Mouse (Mus musculus): Measurements from ENCODE around the gene Slc25a31. TPM values are rescaled to one million over a fixed set of nuclear protein-coding genes. Genes with fewer than 3 reads are reported as not detected.

Slc25a31 gene
- polyA plus RNA-seq, 1 experiment from 2014 or later = 0.17 TPM

DNA sequence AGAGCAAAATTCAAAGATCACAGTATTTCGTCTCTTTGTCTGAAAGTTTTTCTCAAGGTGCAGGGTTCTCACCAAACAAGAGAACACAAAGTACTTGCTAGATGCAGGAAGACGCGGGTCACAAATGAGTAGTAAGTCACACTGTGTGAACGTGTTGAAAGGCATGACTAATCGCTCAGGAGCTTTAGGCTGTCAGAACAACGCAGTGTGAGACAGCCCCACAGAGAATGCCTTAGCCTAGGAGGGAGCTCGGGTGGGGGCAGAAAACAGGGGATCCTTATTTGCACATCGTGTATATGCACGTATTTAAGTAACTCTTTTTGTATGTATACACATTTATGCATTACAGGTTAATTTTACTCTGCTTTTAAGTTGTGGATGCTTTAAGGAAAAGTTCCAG lies 21.8 kb upstream of the Slc25a31 start:
- no peaks in the 10 kb centered on the region for H3K27me3 ChIP-seq
- H3K4me3 ChIP-seq = no peak overlapping the region
- ATAC-seq (ENCODE audit: low FRiP score, low read depth) = peak; percentile 80
- no peaks in the 10 kb centered on the region for H3K9me3 ChIP-seq
- H3K4me1 ChIP-seq = peaks cover 40% of the 10 kb centered on the region
- H3K36me3 ChIP-seq = no peaks in the 10 kb centered on the region
- peak overlapping the region; percentile 42; the same call in 1 of the 2 replicates for H3K27ac ChIP-seq (replicated peaks)
- no peak overlapping the region for H3K9ac ChIP-seq (replicated peaks)
- 16% methylated on average over 9 of the region's 9 CpGs for WGBS
- peak overlapping the region; percentile 32 for H3K4me2 ChIP-seq (replicated peaks)

DNA sequence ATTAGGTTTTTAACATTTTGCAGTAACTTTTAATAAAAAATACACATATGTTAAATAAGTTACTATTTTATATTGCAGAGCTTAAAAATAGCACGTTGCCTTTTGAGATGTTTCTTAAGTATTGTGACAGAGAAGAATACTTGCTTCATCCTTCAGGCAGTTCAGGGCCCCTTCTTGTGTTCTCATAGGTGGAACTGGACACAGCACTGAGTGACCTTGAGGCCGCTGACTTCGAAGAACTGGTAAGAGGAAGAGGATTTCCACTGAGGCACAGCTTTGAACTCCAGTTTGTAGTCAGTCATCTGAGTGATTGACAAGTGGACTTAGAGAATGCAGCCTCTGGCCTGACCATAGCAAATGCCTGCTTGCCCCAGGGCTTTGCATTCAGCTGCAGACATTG lies 21.1 kb upstream of the Slc25a31 start:
- Histone ChIP-seq H3K36me3 (no peaks in the 10 kb centered on the region), H3K9ac (replicated peaks) (no peak overlapping the region), H3K27ac (replicated peaks) (peak overlapping the region; percentile 40; the same call in 1 of the 2 replicates), H3K4me1 (peaks cover 33% of the 10 kb centered on the region), H3K9me3 (no peaks in the 10 kb centered on the region), H3K4me3 (no peak overlapping the region), H3K27me3 (no peaks in the 10 kb centered on the region), H3K4me2 (replicated peaks) (no peak overlapping the region)
- 27% methylated on average over 3 of the region's 3 CpGs for WGBS
- ATAC-seq (ENCODE audit: low FRiP score, low read depth) = no peak

DNA sequence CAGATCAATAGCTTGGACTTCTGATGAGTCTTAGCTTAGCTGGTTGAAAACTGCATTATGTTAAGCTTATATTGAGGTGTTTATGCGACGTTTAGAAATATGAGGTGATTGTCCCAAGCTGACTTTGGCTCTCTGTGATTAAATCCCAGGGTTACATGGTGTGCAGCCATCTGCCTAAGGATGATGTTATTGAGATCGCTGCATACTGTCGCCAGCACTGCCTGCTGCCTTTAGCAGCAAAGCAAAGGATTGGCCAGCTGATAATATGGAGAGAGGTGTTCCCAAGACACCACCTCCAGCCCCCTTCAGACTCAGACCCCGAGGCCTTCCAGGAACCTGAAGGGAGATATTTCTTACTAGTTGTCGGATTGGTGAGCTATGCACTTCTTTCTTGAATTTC lies 17.1 kb upstream of the Slc25a31 start:
- ATAC-seq (ENCODE audit: low FRiP score, low read depth) = no peak
- no peak overlapping the region for H3K9ac ChIP-seq (replicated peaks)
- H3K27ac ChIP-seq (replicated peaks) = no peak overlapping the region
- H3K36me3 ChIP-seq = 0 out of 2 replicates have a peak, but pooled peaks cover 8% of the 10 kb centered on the region
- no peak overlapping the region for H3K4me2 ChIP-seq (replicated peaks)
- no peaks in the 10 kb centered on the region for H3K9me3 ChIP-seq
- peaks cover 14% of the 10 kb centered on the region for H3K4me1 ChIP-seq
- no peaks in the 10 kb centered on the region for H3K27me3 ChIP-seq
- 65% methylated on average over 6 of the region's 6 CpGs for WGBS
- H3K4me3 ChIP-seq = no peak overlapping the region

DNA sequence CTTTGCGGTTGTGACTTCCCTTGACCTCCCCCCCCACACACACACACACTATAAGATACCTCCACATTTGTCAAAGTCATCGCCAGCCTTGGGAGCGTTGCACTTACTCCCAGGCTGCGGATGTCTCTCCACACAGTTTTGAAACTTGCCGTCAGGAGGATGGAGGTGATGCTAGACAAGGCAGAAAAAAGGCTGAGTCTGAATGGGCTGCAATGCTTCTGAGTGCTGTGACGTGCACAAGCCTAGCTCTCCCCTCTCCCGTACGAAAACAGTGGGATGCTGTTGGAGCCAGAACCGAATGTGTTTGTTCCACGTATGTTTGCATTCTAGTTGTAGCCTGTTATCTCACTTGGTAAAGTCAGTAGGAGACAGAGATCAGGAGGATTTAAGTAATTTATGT lies 15.2 kb upstream of the Slc25a31 start:
- Histone ChIP-seq H3K27ac (replicated peaks) (no peak overlapping the region), H3K27me3 (no peaks in the 10 kb centered on the region), H3K36me3 (0 out of 2 replicates have a peak, but pooled peaks cover 12% of the 10 kb centered on the region), H3K4me2 (replicated peaks) (no peak overlapping the region), H3K4me3 (no peak overlapping the region), H3K4me1 (no peaks in the 10 kb centered on the region), H3K9ac (replicated peaks) (no peak overlapping the region), H3K9me3 (no peaks in the 10 kb centered on the region)
- 76% methylated on average over 10 of the region's 10 CpGs for WGBS
- no peak for ATAC-seq (ENCODE audit: low FRiP score, low read depth)

DNA sequence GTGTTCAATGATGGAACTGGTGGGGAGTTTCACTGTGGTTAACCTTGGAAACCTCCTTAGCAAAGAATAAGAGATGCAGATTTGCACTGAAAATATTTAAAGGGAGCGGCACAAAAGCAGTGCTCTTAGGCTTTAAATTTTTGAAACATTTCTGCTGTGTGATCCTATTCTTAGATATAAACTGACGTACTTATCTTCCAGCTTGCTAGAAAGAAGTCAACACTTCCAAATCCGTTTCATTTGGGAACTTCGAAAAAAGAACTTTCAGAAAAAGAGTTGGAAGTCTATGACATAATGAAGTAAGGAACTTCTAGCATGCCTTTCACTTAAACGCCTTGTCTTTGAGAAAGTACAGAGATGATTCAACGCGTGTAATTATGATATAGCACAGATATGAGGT lies 14.7 kb upstream of the Slc25a31 start:
- ATAC-seq (ENCODE audit: low FRiP score, low read depth) = no peak
- WGBS = 90% methylated on average over 7 of the region's 7 CpGs
- no peaks in the 10 kb centered on the region for H3K27me3 ChIP-seq

DNA sequence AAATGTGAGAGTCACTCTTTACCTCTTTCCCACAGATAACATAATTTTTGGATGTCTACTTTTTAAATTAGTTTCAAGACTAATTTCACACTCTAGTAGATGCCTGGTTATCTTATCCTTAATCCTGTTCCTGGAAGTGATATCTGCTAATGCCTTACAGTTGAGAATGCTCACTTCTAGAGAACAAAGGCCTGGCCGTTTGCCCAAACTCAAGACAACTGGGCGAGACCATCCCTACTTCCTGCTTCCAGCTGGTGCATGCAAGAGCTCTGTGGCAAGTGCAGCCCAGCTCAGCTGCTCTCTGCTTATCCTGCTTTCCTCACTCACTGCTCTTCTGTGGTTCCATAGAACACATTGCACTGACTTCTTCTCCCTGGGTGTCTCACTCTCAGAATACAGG lies 14.2 kb upstream of the Slc25a31 start:
- 0 out of 2 replicates have a peak, but pooled peaks cover 17% of the 10 kb centered on the region for H3K36me3 ChIP-seq
- no peaks in the 10 kb centered on the region for H3K9me3 ChIP-seq
- no peak overlapping the region for H3K4me3 ChIP-seq
- no peak overlapping the region for H3K9ac ChIP-seq (replicated peaks)
- no peak overlapping the region for H3K4me2 ChIP-seq (replicated peaks)
- ATAC-seq (ENCODE audit: low FRiP score, low read depth) = no peak
- no peak overlapping the region for H3K27ac ChIP-seq (replicated peaks)
- H3K4me1 ChIP-seq = no peaks in the 10 kb centered on the region
- WGBS = 69% methylated on average over 2 of the region's 2 CpGs
- H3K27me3 ChIP-seq = no peaks in the 10 kb centered on the region

More for the DNA sequence above, 14.7 kb upstream of the Slc25a31 start:
- H3K27ac ChIP-seq (replicated peaks) = no peak overlapping the region
- 0 out of 2 replicates have a peak, but pooled peaks cover 17% of the 10 kb centered on the region for H3K36me3 ChIP-seq
- H3K4me1 ChIP-seq = no peaks in the 10 kb centered on the region
- H3K9me3 ChIP-seq = no peaks in the 10 kb centered on the region
- H3K4me3 ChIP-seq = no peak overlapping the region
- H3K4me2 ChIP-seq (replicated peaks) = no peak overlapping the region
- no peak overlapping the region for H3K9ac ChIP-seq (replicated peaks)

DNA sequence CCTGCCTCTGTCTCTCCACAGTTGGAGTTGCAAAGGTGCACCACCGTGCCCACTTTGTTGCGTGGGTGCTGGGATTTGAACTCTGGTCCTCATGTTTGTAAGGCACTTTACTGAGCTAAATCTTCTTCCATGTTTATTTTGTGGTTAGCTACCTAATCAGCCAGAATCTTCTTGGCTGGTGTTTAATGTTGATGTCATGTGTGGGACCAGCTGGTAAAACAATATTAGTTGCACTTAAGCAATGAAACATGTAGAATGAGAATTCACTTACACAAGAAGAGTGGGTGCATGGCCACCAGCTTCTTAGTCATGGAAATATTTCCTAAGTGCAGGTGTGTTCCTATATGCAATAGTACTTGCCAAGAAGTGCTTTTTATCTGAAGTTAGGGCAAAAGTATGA lies 13.5 kb upstream of the Slc25a31 start:
- Histone ChIP-seq H3K4me2 (replicated peaks) (no peak overlapping the region), H3K36me3 (peaks cover 17% of the 10 kb centered on the region; the same call in 1 of the 2 replicates), H3K4me3 (no peak overlapping the region), H3K4me1 (no peaks in the 10 kb centered on the region), H3K27me3 (no peaks in the 10 kb centered on the region), H3K27ac (replicated peaks) (no peak overlapping the region), H3K9ac (replicated peaks) (no peak overlapping the region), H3K9me3 (no peaks in the 10 kb centered on the region)
- ATAC-seq (ENCODE audit: low FRiP score, low read depth) = no peak
- 87% methylated on average over 2 of the region's 2 CpGs for WGBS

DNA sequence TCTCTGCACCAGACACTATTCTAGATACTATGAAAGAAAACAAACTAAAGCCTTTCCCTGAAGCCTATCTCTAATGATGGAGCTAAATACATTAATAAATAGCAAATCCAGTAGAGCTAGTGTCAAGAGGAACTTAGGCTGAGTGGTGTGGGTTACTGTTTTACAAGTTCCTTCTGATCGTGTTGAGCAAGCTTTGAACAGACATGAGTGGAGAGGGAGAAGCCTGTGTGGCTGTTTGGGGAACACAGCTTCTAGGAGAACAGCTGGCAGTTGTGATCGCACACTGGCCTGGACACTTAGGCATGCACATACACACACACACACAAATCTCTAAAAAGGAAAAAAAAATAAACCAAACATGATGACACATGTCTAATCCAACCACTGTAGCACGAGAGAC lies 9.8 kb upstream of the Slc25a31 start:
- no peaks in the 10 kb centered on the region for H3K4me1 ChIP-seq
- peaks cover 20% of the 10 kb centered on the region for H3K36me3 ChIP-seq
- no peak overlapping the region for H3K9ac ChIP-seq (replicated peaks)
- 93% methylated on average over 3 of the region's 3 CpGs for WGBS
- no peaks in the 10 kb centered on the region for H3K27me3 ChIP-seq
- H3K4me2 ChIP-seq (replicated peaks) = no peak overlapping the region
- no peak overlapping the region for H3K27ac ChIP-seq (replicated peaks)
- H3K4me3 ChIP-seq = no peak overlapping the region
- ATAC-seq (ENCODE audit: low FRiP score, low read depth) = no peak
- no peaks in the 10 kb centered on the region for H3K9me3 ChIP-seq

DNA sequence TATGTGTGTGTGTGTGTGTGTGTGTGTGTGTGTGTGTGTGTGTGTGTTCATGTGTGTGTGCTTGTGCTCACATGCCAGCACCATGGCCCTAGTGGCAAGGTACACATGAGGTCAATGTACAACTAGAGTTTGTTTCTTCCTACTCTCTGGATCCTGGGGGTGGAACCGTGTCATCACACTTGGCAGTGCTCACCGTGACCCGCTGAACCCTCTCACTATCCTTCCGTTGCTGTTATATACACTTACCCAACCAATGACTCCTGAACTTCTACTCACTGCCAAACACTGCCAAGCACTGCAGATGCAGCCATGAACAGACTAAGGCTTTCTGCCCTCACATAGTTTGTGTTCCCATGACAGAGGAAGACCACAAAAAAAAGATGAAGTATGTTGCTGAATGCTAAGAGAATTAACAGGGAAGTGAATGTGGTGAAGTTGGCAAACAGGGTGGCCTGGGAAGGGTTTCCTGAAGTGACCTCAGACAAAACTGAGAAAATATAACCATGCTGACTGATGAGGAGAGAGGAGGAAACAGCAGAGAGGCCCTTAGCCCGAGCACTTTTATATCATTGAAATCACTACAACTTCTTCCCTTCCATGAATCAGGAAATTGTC lies 3.7 kb upstream of the Slc25a31 start:
- Histone ChIP-seq H3K27ac (replicated peaks) (no peak overlapping the region), H3K27me3 (no peaks in the 10 kb centered on the region), H3K4me3 (no peak overlapping the region), H3K36me3 (peaks cover 3% of the 10 kb centered on the region), H3K9ac (replicated peaks) (no peak overlapping the region), H3K9me3 (peaks cover 6% of the 10 kb centered on the region; the same call in 1 of the 2 replicates), H3K4me1 (no peaks in the 10 kb centered on the region), H3K4me2 (replicated peaks) (no peak overlapping the region)
- WGBS = 93% methylated on average over 5 of the region's 5 CpGs
- ATAC-seq (ENCODE audit: low FRiP score, low read depth) = no peak

DNA sequence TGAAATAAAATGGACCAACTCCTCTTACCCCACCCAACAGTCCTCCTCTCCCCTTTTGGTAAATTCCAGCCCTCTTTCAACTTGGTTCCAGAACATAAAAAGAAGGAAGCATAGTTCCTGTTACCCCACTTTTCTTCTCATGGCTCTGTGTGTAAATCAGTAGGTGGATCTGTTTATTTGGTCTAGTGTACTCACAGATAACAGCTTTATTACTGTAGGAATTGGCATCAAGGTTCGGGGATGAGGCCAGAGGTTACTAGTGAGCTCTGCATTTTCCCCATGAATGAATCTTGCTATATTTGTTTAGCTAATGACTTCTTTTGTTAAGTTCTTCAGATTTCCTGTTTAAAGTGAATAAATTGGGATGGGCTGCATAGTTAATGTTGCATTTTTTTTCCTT lies 7.4 kb downstream of the Slc25a31 start:
- no peak overlapping the region for H3K9ac ChIP-seq (replicated peaks)
- no peaks in the 10 kb centered on the region for H3K9me3 ChIP-seq
- WGBS = 52% methylated on average over 1 of the region's 1 CpGs
- no peak overlapping the region for H3K4me3 ChIP-seq
- no peaks in the 10 kb centered on the region for H3K36me3 ChIP-seq
- H3K4me1 ChIP-seq = no peaks in the 10 kb centered on the region
- ATAC-seq (ENCODE audit: low FRiP score, low read depth) = no peak
- no peak overlapping the region for H3K27ac ChIP-seq (replicated peaks)
- H3K27me3 ChIP-seq = no peaks in the 10 kb centered on the region
- H3K4me2 ChIP-seq (replicated peaks) = no peak overlapping the region

DNA sequence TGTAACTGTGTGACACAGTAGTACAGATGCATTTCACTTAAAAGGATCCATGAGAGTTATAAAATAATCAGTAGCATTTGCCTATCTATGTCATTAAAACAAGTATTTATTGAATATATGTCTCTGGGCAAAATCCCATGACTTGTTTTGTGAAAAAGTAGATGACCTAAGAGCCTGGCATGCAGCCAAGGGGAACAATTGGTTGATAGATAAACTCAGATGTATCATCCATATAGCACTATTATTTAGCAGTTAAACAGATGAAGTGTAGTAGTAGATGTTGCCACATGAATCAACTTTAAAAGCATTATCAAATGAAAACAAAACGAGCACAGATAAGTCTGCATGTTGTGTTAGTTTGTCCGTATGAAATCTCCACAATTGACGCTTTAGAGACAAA lies 10.4 kb downstream of the Slc25a31 start:
- Histone ChIP-seq H3K4me1 (no peaks in the 10 kb centered on the region), H3K9ac (replicated peaks) (no peak overlapping the region), H3K4me3 (no peak overlapping the region), H3K27me3 (no peaks in the 10 kb centered on the region), H3K27ac (replicated peaks) (no peak overlapping the region), H3K9me3 (no peaks in the 10 kb centered on the region), H3K36me3 (no peaks in the 10 kb centered on the region), H3K4me2 (replicated peaks) (no peak overlapping the region)
- 92% methylated on average over 3 of the region's 3 CpGs for WGBS
- no peak for ATAC-seq (ENCODE audit: low FRiP score, low read depth)

DNA sequence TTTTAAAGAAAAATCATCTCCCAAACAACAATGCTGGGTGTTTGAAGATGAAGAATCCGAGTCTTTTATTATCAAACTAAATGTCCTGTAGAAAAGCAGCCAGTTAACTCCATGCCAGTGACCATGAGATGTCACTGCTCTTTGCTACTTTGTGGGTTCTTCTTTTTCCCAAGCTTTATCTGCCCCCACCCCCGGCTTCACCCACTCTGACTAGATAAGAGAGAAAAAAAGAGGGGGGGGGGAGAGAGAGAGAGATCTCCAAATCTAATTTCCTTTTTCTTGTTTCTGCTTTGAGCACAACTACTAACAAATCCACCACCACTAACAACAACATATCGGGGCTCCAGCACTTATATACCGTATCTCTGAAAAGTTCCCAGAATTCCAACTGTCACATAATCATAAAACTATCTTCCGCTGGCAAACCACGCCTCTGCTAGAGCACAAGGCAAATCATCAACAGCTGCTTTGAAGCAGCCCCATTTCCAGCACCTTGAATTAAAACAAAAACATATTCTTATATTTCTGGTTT lies 29.8 kb downstream of the Slc25a31 start:
- H3K4me1 ChIP-seq = no peaks in the 10 kb centered on the region
- no peaks in the 10 kb centered on the region for H3K9me3 ChIP-seq
- no peaks in the 10 kb centered on the region for H3K36me3 ChIP-seq
- 86% methylated on average over 6 of the region's 6 CpGs for WGBS
- no peak for ATAC-seq (ENCODE audit: low FRiP score, low read depth)
- no peak overlapping the region for H3K4me2 ChIP-seq (replicated peaks)
- H3K27ac ChIP-seq (replicated peaks) = no peak overlapping the region
- H3K4me3 ChIP-seq = no peak overlapping the region
- no peak overlapping the region for H3K9ac ChIP-seq (replicated peaks)
- 0 out of 2 replicates have a peak, but pooled peaks cover 3% of the 10 kb centered on the region for H3K27me3 ChIP-seq
